Mouse (Mus musculus): ENCODE results near the gene Cep57l1. TPM values are rescaled to one million over a fixed set of nuclear protein-coding genes. Genes with fewer than 3 reads are reported as not detected.

Cep57l1 gene
- polyA plus RNA-seq (2016; fragmentation: Nextera tagmentation; extraction: Ambion mirVana) = 22.3 and 24.8 TPM in 2 replicates

DNA sequence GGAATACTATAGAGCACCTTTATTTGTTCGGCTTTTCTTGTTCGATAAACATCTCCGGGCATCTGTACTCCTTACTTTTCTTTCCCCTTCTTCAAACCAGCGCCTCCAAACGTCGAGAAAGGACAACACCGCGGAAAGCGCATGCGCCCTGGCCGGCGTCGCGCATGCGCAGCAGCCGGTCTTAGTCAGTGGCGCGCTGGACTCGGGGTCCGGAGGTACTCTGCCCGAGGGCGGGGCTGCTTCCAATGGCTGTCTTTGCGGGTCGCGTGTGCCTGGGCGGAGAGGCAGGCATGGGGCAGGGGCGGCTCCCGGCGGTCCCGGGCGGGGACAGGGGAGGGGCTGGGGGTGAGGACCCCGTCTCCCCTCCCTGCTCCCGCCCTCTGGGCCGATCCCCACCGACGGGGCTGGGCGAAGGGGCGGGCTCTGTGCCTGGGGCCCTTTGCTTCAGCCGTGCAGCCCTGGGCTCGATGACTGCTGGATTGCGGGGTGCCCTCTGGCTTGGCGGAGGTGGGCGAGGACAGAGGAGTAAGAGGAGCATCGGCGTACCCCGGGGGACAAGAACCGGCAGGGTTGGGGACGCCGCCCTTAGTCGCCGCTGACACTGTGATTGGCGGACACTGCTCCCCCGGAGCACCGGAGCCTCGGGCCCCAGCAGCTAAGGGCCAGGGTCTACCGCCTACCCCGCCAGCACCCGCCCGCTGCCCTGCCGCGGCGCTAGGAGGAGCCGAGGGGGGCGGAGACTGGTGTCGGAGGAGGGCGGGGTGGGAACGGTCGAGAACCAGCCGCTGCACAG is at the start of gene Cep57l1, which contains the start of gene Sesn1:
TSS of gene Cep57l1 (minus strand) at position 101 of the 793 bp plus-strand sequence.
TSS of gene Sesn1 (plus strand) at position 165 of the 793 bp plus-strand sequence.
- peak within 1 kb of the TSS; percentile 79 for H3K4me2 ChIP-seq
- peaks cover 25% of the 10 kb centered on the region for H3K4me1 ChIP-seq (replicated peaks)
- peak; percentile 97 for ATAC-seq (ENCODE audit: insufficient number of reproducible peaks, insufficient read depth, low FRiP score, low TSS enrichment, low read depth)
- H3K27ac ChIP-seq = peak within 1 kb of the TSS; percentile 96
- under 1% methylated on average over 67 of the region's 69 CpGs for WGBS
- H3K9ac ChIP-seq (replicated peaks) = peak within 1 kb of the TSS; percentile 75
- H3K27me3 ChIP-seq = no peaks in the 10 kb centered on the region
- 0 out of 2 replicates have a peak, but pooled peaks cover 9% of the 10 kb centered on the region for H3K9me3 ChIP-seq
- no peaks in the 10 kb centered on the region for H3K36me3 ChIP-seq
- peak within 1 kb of the TSS; percentile 65 for H3K4me3 ChIP-seq (replicated peaks)

DNA sequence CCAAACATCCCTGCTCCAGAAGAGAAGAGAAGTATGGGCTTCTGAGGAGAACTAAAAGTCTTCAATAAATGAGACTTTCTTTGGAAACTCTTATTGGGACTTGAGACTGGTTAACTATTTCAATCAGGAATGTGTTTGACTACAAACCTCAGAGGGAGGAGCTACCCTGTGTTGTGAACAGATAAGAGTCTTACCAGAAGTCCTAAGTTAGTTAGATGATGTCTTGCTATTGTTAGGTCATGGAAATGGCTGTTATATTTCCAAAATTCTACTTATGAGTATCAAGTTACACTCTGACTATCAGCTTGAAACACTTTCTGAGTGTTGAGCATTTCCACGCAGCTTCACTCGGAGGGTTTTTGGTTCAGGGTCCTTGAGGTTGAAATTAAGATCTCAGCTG is 39.0 kb upstream of the Cep57l1 start:
- Histone ChIP-seq H3K4me1 (replicated peaks) (no peaks in the 10 kb centered on the region), H3K36me3 (0 out of 2 replicates have a peak, but pooled peaks cover 4% of the 10 kb centered on the region), H3K9me3 (no peaks in the 10 kb centered on the region), H3K4me2 (no peak overlapping the region), H3K4me3 (replicated peaks) (no peak overlapping the region), H3K27me3 (no peaks in the 10 kb centered on the region), H3K27ac (no peak overlapping the region), H3K9ac (replicated peaks) (no peak overlapping the region)
- WGBS = 87% methylated on average over 2 of the region's 2 CpGs
- ATAC-seq (ENCODE audit: insufficient number of reproducible peaks, insufficient read depth, low FRiP score, low TSS enrichment, low read depth) = no peak

DNA sequence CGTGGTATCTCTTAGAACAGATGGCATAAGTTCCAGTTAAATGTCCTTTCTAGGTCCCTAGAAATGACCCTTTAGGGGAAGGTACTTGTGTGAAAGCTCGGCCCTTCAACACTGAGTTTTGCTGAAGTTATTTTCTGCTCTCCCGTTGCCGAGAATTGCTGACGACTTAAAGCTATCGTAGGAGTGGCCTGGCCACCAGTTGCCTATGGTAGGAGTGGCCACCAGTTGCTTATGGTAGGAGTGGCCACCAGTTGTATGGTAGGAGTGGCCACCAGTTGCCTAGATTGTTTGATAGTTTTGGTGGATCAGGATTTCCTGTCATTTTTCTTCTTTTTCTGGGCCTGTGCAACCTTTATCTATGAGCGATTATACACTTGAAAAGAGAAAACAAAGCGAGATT is 38.1 kb upstream of the Cep57l1 start:
- H3K36me3 ChIP-seq = 0 out of 2 replicates have a peak, but pooled peaks cover 4% of the 10 kb centered on the region
- H3K9me3 ChIP-seq = no peaks in the 10 kb centered on the region
- ATAC-seq (ENCODE audit: insufficient number of reproducible peaks, insufficient read depth, low FRiP score, low TSS enrichment, low read depth) = no peak
- no peak overlapping the region for H3K9ac ChIP-seq (replicated peaks)
- no peak overlapping the region for H3K27ac ChIP-seq
- H3K4me3 ChIP-seq (replicated peaks) = no peak overlapping the region
- no peak overlapping the region for H3K4me2 ChIP-seq
- H3K27me3 ChIP-seq = no peaks in the 10 kb centered on the region
- H3K4me1 ChIP-seq (replicated peaks) = no peaks in the 10 kb centered on the region
- 97% methylated on average over 8 of the region's 8 CpGs for WGBS

DNA sequence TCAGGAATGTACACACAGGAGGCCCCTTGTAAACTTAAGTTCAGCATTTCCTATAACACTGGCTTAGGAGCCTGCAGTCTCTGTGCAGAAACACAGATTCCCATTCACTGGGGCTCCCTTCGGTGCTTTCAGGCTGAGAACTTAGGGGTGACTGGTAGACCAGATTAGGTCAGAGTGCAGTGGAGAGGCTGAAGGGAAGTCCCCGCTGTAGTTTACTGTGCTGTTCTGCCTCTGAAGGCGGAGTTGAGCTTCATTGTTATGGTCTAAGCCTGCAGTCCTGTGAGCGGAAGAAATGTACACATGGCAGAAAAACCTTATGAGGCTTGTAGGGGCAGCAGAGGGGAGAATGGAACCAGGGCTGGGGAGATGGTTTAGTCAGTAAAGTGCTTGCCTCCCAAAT is 29.2 kb upstream of the Cep57l1 start:
- Histone ChIP-seq H3K4me1 (replicated peaks) (no peaks in the 10 kb centered on the region), H3K9ac (replicated peaks) (no peak overlapping the region), H3K4me2 (no peak overlapping the region), H3K27ac (no peak overlapping the region), H3K9me3 (peaks cover 6% of the 10 kb centered on the region; the same call in 1 of the 2 replicates), H3K27me3 (no peaks in the 10 kb centered on the region), H3K36me3 (no peaks in the 10 kb centered on the region), H3K4me3 (replicated peaks) (no peak overlapping the region)
- ATAC-seq (ENCODE audit: insufficient number of reproducible peaks, insufficient read depth, low FRiP score, low TSS enrichment, low read depth) = no peak
- 91% methylated on average over 4 of the region's 4 CpGs for WGBS

DNA sequence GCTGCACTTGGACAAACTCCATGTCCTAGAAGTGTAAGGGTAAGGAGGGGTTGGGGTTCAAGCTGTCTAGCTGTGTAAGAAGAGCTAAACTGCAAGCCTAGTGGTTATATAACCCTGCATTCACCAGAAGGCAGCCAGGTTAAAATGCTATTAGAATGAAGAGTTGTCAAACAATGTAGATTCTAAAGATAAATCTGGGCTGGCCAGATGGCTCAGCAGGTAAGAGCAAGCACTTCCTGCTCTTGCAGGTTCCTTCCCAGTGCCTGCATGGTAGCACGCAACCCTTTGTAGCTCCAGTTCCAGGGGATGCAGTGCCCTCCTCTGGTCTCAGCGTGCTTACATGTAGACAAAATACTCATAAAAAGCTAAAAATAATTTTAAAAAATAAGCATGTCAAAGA is 24.5 kb upstream of the Cep57l1 start:
- H3K36me3 ChIP-seq = no peaks in the 10 kb centered on the region
- no peak overlapping the region for H3K27ac ChIP-seq
- H3K27me3 ChIP-seq = no peaks in the 10 kb centered on the region
- ATAC-seq (ENCODE audit: insufficient number of reproducible peaks, insufficient read depth, low FRiP score, low TSS enrichment, low read depth) = no peak
- 89% methylated on average over 2 of the region's 2 CpGs for WGBS
- H3K4me2 ChIP-seq = no peak overlapping the region
- H3K4me1 ChIP-seq (replicated peaks) = peaks cover 7% of the 10 kb centered on the region
- H3K9me3 ChIP-seq = peaks cover 6% of the 10 kb centered on the region; the same call in 1 of the 2 replicates
- no peak overlapping the region for H3K9ac ChIP-seq (replicated peaks)
- no peak overlapping the region for H3K4me3 ChIP-seq (replicated peaks)

DNA sequence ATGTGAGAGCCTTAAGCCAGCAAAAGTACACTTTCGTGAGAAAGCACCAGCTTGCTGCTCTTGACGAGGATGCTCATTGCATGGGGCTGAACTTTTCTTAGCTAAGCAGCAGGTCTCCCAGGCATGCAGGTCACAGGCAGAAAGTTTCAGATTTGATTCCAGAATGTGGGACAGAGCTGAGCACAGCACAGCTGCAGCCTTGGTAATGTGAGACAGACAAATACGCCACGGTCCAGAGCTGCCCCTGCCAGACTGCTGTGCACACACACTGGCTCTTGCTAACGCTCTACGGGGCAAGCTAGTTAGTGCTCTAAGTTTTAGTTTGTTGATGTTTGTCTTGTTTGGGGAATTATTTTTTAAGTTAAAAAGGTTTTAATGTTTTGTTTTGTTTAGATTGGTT is 22.5 kb upstream of the Cep57l1 start:
- 44% methylated on average over 6 of the region's 6 CpGs for WGBS
- no peak overlapping the region for H3K4me3 ChIP-seq (replicated peaks)
- H3K27me3 ChIP-seq = no peaks in the 10 kb centered on the region
- H3K4me1 ChIP-seq (replicated peaks) = peaks cover 7% of the 10 kb centered on the region
- H3K9ac ChIP-seq (replicated peaks) = peak overlapping the region; percentile 23; the same call in 1 of the 2 replicates
- ATAC-seq (ENCODE audit: insufficient number of reproducible peaks, insufficient read depth, low FRiP score, low TSS enrichment, low read depth) = no peak
- H3K9me3 ChIP-seq = peaks cover 5% of the 10 kb centered on the region; the same call in 1 of the 2 replicates
- no peak overlapping the region for H3K4me2 ChIP-seq
- no peak overlapping the region for H3K27ac ChIP-seq
- H3K36me3 ChIP-seq = no peaks in the 10 kb centered on the region

DNA sequence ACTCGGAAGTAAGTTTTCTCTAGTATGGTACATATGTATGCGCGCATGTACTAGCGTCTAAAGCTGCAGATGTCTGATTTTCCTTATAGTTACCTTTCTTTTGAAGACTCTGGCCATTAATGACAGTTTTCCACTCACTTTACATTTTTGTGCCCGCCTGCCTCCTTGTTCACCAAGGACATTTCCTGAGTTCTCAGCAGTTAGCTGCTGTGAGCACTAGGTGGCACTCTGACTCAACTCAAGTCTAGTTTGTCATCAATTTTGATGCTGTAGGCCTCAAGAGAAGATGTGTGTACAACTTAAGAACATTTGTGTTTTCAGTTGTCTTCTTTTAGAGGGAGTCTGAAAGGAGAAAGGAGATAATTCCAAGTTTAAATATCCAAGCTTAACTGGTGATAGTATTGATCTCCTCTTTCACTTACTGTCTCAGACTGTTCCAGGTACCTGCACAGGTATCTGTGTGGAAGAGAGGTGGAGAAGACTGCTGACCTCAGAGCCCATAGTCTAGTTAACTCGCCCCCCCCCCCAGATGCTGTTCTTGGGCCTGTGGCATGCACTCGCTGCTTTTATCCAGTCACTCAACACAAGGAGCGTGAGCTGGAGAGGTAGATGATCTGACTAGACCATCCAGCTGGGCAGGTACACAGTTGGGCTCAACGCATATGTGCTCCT is 21.3 kb upstream of the Cep57l1 start:
- H3K9me3 ChIP-seq = no peaks in the 10 kb centered on the region
- H3K36me3 ChIP-seq = no peaks in the 10 kb centered on the region
- no peak overlapping the region for H3K27ac ChIP-seq
- H3K4me1 ChIP-seq (replicated peaks) = peaks cover 7% of the 10 kb centered on the region
- no peak overlapping the region for H3K4me3 ChIP-seq (replicated peaks)
- no peak overlapping the region for H3K9ac ChIP-seq (replicated peaks)
- no peaks in the 10 kb centered on the region for H3K27me3 ChIP-seq
- no peak overlapping the region for H3K4me2 ChIP-seq
- no peak for ATAC-seq (ENCODE audit: insufficient number of reproducible peaks, insufficient read depth, low FRiP score, low TSS enrichment, low read depth)
- WGBS = 54% methylated on average over 9 of the region's 9 CpGs

DNA sequence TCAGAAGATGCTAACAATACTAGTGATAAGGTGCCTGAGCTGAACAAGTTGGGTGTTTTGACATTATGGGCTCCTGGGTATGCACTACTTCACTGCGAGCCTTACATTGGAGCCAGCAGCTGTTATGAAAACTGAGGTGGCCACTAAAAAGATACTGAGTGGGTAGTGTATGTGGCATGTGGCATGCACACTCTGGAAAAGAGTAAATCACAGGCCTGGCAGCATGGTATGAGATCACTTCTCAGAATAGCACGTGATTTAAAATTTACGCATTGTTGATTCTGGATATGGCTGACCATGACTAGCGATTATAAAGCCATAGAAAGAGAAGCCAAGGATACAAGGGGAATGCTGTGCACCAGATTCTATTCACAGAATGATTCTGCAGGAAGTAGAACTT is 20.8 kb upstream of the Cep57l1 start:
- Histone ChIP-seq H3K4me3 (replicated peaks) (no peak overlapping the region), H3K36me3 (no peaks in the 10 kb centered on the region), H3K9me3 (no peaks in the 10 kb centered on the region), H3K27ac (no peak overlapping the region), H3K4me2 (no peak overlapping the region), H3K9ac (replicated peaks) (no peak overlapping the region), H3K4me1 (replicated peaks) (peaks cover 7% of the 10 kb centered on the region), H3K27me3 (no peaks in the 10 kb centered on the region)
- no peak for ATAC-seq (ENCODE audit: insufficient number of reproducible peaks, insufficient read depth, low FRiP score, low TSS enrichment, low read depth)
- WGBS = 73% methylated on average over 4 of the region's 4 CpGs

DNA sequence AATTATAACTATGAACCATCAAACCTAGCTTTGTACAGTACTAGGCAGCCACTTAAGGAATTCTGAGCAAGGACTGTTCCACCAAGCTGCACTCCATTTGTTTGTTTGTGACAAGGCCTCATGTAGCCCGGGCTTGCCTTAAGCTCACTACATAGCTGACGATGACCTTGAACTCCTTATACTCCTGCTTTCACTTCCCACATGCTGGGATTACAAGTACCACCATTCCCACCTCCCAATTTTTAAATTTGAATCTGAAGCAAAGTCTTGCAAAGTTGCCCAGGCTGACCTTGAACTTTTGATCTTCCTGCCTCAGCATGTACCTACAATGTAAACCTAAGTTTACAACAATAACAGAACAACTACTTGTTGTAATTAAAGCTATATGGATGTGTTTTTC is 20.3 kb upstream of the Cep57l1 start:
- Histone ChIP-seq H3K36me3 (no peaks in the 10 kb centered on the region), H3K4me2 (no peak overlapping the region), H3K4me3 (replicated peaks) (no peak overlapping the region), H3K27ac (no peak overlapping the region), H3K9ac (replicated peaks) (no peak overlapping the region), H3K27me3 (no peaks in the 10 kb centered on the region), H3K9me3 (no peaks in the 10 kb centered on the region), H3K4me1 (replicated peaks) (peaks cover 7% of the 10 kb centered on the region)
- WGBS = 90% methylated on average over 2 of the region's 2 CpGs
- no peak for ATAC-seq (ENCODE audit: insufficient number of reproducible peaks, insufficient read depth, low FRiP score, low TSS enrichment, low read depth)

DNA sequence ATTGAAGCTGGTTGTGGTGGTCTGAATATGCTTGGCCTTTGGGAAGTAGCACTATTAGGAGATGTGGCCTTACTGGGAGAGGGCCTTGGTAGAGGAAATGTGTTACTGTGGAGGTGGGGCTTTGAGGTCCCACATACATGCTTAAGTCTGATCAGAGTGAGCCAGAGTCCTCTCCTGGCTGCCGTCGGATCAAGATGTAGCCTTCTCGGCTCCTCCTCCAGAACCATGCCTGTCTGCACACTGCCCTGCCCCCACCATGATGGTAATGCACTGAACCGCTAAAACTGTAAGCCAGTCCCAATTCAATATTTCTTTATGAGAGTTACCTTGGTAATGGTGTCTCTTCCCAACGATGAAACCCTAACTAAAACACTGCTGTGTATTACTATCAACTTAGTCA is 19.5 kb upstream of the Cep57l1 start:
- WGBS = 71% methylated on average over 5 of the region's 5 CpGs
- H3K9me3 ChIP-seq = no peaks in the 10 kb centered on the region

DNA sequence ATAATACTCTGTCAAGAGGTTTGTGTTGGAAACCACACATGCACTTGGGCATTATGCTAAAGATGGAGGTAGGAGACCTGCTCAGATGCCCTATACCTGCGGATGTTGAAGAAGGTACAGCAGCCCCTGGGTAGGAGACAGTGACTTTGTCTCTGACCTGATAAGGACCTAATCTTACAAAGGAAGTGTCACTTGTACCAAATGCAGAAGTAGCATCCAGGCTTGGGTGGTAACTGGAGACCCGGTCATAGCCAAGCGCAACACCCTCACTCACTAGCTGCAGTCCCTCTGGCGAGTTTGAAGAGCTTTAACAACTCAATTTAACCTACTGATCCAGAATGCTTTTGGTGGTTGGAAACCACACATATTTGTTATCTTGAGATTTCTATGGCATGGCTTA is 18.1 kb upstream of the Cep57l1 start:
- Histone ChIP-seq H3K9ac (replicated peaks) (no peak overlapping the region), H3K4me3 (replicated peaks) (no peak overlapping the region), H3K27me3 (no peaks in the 10 kb centered on the region), H3K9me3 (no peaks in the 10 kb centered on the region), H3K36me3 (no peaks in the 10 kb centered on the region), H3K4me1 (replicated peaks) (peaks cover 7% of the 10 kb centered on the region), H3K27ac (no peak overlapping the region), H3K4me2 (no peak overlapping the region)
- ATAC-seq (ENCODE audit: insufficient number of reproducible peaks, insufficient read depth, low FRiP score, low TSS enrichment, low read depth) = no peak
- 88% methylated on average over 4 of the region's 4 CpGs for WGBS

More for the DNA sequence above, 19.5 kb upstream of the Cep57l1 start:
- no peak overlapping the region for H3K4me2 ChIP-seq
- no peak overlapping the region for H3K9ac ChIP-seq (replicated peaks)
- H3K4me1 ChIP-seq (replicated peaks) = peaks cover 7% of the 10 kb centered on the region
- no peaks in the 10 kb centered on the region for H3K27me3 ChIP-seq
- H3K27ac ChIP-seq = no peak overlapping the region
- ATAC-seq (ENCODE audit: insufficient number of reproducible peaks, insufficient read depth, low FRiP score, low TSS enrichment, low read depth) = no peak
- H3K36me3 ChIP-seq = no peaks in the 10 kb centered on the region
- no peak overlapping the region for H3K4me3 ChIP-seq (replicated peaks)
